Mouse (Mus musculus): ENCODE measurements around the gene Cebpb.

The Cebpb gene

GRCm38 (mm10) chr2:167691871-167692661, 3.4 kb downstream of the Cebpb start:
- DNase-seq (ENCODE audit: low read depth, low spot score), result no peak

- no peak for DNase-seq (ENCODE audit: low read depth, low spot score)
These were observed 4.1 kb downstream of the Cebpb start for GRCm38 (mm10) chr2:167692831-167693230.

GRCm38 (mm10) chr2:167693540-167693939, 4.8 kb downstream of the Cebpb start:
- no peak for DNase-seq (ENCODE audit: low read depth, low spot score)

GRCm38 (mm10) chr2:167694244-167694643, 5.5 kb downstream of the Cebpb start:
- DNase-seq (ENCODE audit: low read depth, low spot score), result no peak

- no peak for DNase-seq (ENCODE audit: low read depth, low spot score)
These were observed 6.2 kb downstream of the Cebpb start for GRCm38 (mm10) chr2:167694963-167695362.

GRCm38 (mm10) chr2:167695491-167695890, 6.8 kb downstream of the Cebpb start:
- DNase-seq (ENCODE audit: low read depth, low spot score), result peak; percentile 29

GRCm38 (mm10) chr2:167696143-167696542, 7.4 kb downstream of the Cebpb start:
- no peak for DNase-seq (ENCODE audit: low read depth, low spot score)

- DNase-seq (ENCODE audit: low read depth, low spot score), result no peak
These were observed 9.2 kb downstream of the Cebpb start for GRCm38 (mm10) chr2:167697902-167698301.

- no peak for DNase-seq (ENCODE audit: low read depth, low spot score)
These were observed 11.3 kb downstream of the Cebpb start for GRCm38 (mm10) chr2:167700018-167700417.

- no peak for DNase-seq (ENCODE audit: low read depth, low spot score)
These were observed 12.8 kb downstream of the Cebpb start for GRCm38 (mm10) chr2:167701472-167701871.

- no peak for DNase-seq (ENCODE audit: low read depth, low spot score)
These were observed 13.4 kb downstream of the Cebpb start for GRCm38 (mm10) chr2:167702126-167702525.

- no peak for DNase-seq (ENCODE audit: low read depth, low spot score)
These were observed 15.7 kb downstream of the Cebpb start for GRCm38 (mm10) chr2:167704409-167704808.

- DNase-seq (ENCODE audit: low read depth, low spot score), result no peak
These were observed 17.6 kb downstream of the Cebpb start for GRCm38 (mm10) chr2:167706183-167706939.

- DNase-seq (ENCODE audit: low read depth, low spot score), result peak; percentile 37
These were observed 19.7 kb downstream of the Cebpb start for GRCm38 (mm10) chr2:167708373-167708772.

GRCm38 (mm10) chr2:167709969-167710368, 21.3 kb downstream of the Cebpb start:
- DNase-seq (ENCODE audit: low read depth, low spot score), result no peak

GRCm38 (mm10) chr2:167710574-167710973, 21.9 kb downstream of the Cebpb start:
- no peak for DNase-seq (ENCODE audit: low read depth, low spot score)

GRCm38 (mm10) chr2:167712872-167713821, 24.4 kb downstream of the Cebpb start:
- DNase-seq (ENCODE audit: low read depth, low spot score), result peak; percentile 86

- no peak for DNase-seq (ENCODE audit: low read depth, low spot score)
These were observed 25.6 kb downstream of the Cebpb start for GRCm38 (mm10) chr2:167714298-167714697.

GRCm38 (mm10) chr2:167715008-167715407, 26.3 kb downstream of the Cebpb start:
- no peak for DNase-seq (ENCODE audit: low read depth, low spot score)

GRCm38 (mm10) chr2:167717208-167717607, 28.5 kb downstream of the Cebpb start:
- no peak for DNase-seq (ENCODE audit: low read depth, low spot score)

- DNase-seq (ENCODE audit: low read depth, low spot score), result no peak
These were observed 30.8 kb downstream of the Cebpb start for GRCm38 (mm10) chr2:167719520-167719919.
